Mouse (Mus musculus) monocyte, adult 5-6 weeks (primary cell): Measurements from ENCODE around the gene Igfbpl1. TPM values are rescaled to one million over a fixed set of nuclear protein-coding genes. Genes with fewer than 3 reads are reported as not detected.
A peak's percentile ranks its signal among the peaks of the same experiment; 100 is the strongest.

Source experiments
- ATAC-seq: fragments of 153-309, 156-312 bp; replicated peaks from 2 replicates; pipeline ENCODE4 v1.8.0; 2017; ENCODE audit warnings: mild to moderate bottlenecking; ENCODE audit not compliant: low TSS enrichment, insufficient number of reproducible peaks, severe bottlenecking, poor library complexity, low FRiP score
- total RNA-seq: library from RNA; stranded (forward); fragments of 200-1000, 200-491, 200-594 nt; gene quantifications from 3 replicates; pipeline ENCODE4 v1.2.3, GENCODE M21; 2017

The Igfbpl1 gene
- not detected in 3 replicates for total RNA-seq

GRCm38 (mm10) chr4:45826275-45827040 is at the start of gene Igfbpl1:
Igfbpl1 (minus strand) TSS chr4:45826923.
- ATAC-seq = no peak

GRCm38 (mm10) chr4:45872147-45872546 is 45.4 kb upstream of the Igfbpl1 start:
- no peak for ATAC-seq

DNA sequence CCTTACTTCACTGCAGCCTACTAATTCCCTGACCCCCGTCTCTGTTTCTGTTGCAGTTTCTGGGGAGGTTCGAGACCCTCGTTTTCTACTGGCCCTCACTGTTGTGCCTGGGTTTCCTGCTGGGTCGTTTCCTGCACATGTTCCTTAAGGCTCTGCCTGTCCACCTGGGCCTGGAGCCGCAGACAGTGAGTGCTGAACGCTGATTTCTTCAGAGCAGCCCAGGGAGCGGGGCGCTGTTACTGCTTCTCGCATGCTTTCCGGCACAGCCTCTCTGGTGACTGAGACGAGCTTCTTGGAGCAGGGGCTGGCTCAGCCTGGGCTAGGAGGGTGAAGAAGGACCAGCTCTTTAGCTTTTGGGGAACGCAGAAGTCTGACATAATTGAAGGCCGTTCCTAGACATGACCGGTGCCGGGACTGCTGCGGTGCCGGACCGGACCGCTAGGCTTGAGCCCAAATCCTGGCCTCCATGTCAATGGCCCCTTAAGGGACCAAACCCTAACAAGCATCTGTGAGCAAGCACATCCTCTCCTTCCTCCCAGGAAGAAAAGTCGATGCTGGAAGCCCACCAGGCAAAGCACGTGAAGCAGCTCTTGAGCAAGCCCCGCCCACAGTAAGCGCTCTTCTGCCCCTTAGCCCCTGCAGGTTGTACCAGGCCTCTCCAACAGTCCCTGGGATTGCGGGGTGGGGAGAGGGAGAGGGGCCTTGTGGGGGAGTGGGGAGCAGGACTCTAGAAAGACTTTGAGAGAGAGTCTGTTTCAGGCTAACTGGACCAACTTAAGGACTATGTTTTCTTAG is 42.5 kb upstream of the Igfbpl1 start:
- ATAC-seq = no peak

DNA sequence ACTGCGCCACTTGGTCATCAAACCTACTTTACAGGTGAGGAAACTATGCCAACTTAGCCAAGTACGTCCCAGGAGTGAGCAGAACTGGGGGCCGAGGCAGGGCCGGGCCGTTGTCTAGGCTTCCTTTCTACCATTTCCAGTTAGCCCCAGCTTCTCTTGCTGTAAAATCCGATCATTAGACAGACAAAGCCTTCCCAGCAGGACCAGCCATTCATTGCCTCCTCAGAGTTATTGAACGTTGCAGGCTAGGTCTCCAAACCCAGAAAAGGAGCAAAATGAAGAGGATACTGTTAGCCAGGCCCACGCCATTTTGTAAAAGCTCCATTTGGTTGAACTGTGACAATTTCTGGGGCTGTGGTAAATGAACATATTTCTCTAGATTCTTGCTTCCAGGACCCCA is 40.7 kb upstream of the Igfbpl1 start:
- no peak for ATAC-seq

- ATAC-seq = no peak
These were observed 34.4 kb upstream of the Igfbpl1 start for GRCm38 (mm10) chr4:45861160-45861559.

- 0 out of 2 replicates have a peak, but pooled peaks have one; percentile 40 for ATAC-seq
These were observed 29.2 kb upstream of the Igfbpl1 start for GRCm38 (mm10) chr4:45855803-45856424.

GRCm38 (mm10) chr4:45853496-45854246 is 26.9 kb upstream of the Igfbpl1 start:
- ATAC-seq = no peak

DNA sequence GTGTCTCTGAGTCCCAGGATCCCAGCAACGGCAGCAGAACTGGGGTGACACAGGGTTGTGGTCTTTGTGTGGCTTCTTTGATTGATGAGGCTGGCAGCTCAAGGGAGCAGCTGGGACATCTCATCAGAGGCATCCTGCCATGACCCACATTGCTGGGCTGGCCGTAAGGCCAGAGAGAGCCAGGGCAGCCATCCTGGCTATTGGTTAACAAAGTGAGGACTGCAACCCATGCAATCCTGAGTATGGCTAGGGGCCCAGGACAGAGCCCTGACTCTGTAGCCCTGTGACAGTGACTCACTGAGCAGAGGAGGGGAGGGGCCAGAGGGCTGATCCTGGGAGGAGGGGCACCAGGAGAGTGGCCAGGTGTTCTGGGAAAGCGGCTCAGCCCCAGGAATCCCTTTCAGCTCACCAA is 24.9 kb upstream of the Igfbpl1 start:
- no peak for ATAC-seq

DNA sequence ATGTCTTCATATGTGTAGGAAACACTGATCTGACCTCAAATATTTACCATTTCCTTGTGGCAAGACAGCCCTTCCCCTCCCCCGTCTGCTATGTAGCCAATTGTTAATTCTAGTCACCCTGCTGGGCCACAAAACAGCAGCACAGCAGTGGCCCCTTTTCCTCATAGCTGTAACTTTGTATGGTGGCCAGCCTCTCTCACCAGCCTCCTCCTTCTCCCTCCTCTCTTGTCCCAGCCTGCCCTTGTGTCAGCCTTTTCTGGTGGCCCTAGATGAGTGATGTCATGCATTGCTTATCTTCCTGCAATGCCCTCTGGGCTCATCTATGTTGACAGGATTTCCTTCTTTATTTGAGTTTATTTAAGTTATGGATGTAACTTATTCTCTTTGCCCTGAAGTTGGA is 22.7 kb upstream of the Igfbpl1 start:
- no peak for ATAC-seq

DNA sequence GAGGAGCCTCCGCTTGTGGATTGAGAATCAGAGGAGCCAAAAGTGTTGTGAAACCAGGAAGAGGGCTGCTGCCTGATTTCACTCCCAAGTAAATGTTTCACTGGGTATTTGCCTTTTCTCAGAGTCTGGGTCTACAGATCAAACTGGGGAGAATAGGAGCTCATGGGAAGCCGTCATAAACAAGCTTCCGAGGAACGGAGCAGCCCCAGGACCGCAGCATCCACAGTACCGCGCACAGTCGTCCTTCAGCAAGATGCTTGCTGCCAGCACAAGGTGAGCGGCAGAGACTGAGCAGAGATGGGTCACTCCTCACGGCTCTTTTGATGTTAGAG is 22.1 kb upstream of the Igfbpl1 start:
- ATAC-seq = no peak

DNA sequence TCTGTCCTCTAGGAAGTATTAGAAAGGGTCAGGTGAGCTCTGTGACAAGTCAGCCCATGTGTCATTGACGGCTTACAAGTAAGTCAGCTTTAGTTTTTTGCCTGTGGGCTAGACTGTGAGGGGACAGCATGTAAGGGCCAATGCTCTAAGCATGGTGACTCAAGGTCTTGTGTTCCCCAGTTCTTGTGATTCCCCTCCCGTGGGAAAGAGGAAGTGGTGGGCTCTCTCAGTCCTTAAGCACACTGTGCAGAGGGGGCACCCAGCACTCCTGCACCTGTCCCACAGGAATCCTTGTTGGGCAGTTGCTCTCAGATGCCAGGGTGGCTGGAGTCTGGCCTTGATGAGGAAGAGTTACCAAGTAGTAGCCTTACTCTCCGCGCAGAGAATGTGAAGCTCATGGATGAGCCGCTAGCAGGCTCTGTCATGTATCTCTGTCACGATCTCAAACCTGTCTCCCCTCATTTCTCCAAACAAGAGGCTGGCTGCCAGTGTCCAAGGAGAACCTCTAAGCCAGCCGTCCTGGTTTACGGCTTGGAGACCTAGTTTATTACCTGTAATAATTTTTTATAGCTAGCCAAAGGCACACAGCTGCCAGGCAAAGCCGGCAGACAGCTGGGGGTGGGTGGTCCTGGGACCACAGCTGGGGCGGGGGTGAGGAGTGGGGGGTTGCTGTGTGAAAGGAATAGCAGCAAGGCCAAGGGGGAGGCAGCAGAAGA is 21.5 kb upstream of the Igfbpl1 start, which contains the start of gene Stra6l:
TSS of gene Stra6l (plus strand) at position 556 of the 716 bp plus-strand sequence.
- no peak for ATAC-seq

DNA sequence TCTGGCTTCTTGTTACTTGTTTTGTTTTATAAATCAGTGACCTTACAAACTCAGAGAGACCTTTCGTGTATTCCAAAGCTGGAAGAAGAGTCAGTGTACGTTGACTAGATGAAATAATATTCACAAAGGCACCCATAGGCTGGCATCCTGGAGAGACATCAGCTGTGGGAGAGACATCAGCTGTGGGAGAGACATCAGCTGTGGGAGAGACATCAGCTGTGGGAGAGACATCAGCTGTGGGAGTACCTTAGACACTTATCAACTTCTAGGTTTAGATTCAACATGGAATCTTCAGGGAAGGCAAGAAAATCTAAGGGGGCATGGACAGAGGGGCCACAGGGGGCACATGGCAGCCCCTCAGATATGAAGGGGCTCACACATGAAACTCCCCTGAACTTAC is 19.5 kb upstream of the Igfbpl1 start:
- no peak for ATAC-seq

- ATAC-seq = 0 out of 2 replicates have a peak, but pooled peaks have one; percentile 35
These were observed 17.6 kb upstream of the Igfbpl1 start for GRCm38 (mm10) chr4:45844355-45844754.

DNA sequence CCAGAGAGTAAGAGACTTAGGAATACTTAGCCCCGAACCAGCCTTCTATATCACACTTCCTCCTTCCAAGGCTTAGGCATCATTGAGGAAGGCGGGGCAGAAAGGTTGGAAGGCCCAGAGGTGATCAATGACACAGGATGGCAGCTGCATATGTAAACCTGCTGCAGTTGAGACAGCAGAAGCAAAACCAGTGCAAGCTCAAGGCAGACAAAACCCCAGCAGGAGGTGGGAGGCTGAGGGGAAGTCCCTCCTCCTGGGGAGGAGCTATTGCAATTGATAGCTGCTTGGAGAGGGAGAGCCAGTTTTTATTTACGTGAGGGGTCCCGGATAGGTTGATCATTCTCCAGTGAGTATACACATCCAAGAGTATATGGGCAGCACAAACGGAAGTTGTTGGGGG is 6.7 kb upstream of the Igfbpl1 start:
- no peak for ATAC-seq

GRCm38 (mm10) chr4:45831996-45832395 is 5.3 kb upstream of the Igfbpl1 start:
- ATAC-seq = no peak

GRCm38 (mm10) chr4:45829907-45830759 is 3.4 kb upstream of the Igfbpl1 start:
- ATAC-seq = no peak

GRCm38 (mm10) chr4:45824761-45825556 is 1.8 kb downstream of the Igfbpl1 start:
- ATAC-seq = no peak
